Mouse (Mus musculus) liver, embryonic 14.5 days (tissue): ENCODE measurements at regions not wholly inside any gene's neighbourhood (a gene's known extent, or its start where the extent isn't known, plus 50 kb on each side); places are given as distances from the start of the nearest gene placed in this dataset.
"Not testable (repeated sequence)": the region's sequence is repeated elsewhere in the genome, so short reads cannot be mapped to it uniquely, and the experiment has no call there.

Experiments used
- CTCF ChIP-seq: IDR thresholded peaks from 2 replicates; pipeline ENCODE4 v1.5.1; 2016; ENCODE audit warnings: antibody characterized with exemption, low read depth, control low read depth
- EP300 ChIP-seq: IDR thresholded peaks from 2 replicates; pipeline ENCODE4 v1.6.1; 2016; ENCODE audit warnings: antibody characterized with exemption, low read depth

DNA sequence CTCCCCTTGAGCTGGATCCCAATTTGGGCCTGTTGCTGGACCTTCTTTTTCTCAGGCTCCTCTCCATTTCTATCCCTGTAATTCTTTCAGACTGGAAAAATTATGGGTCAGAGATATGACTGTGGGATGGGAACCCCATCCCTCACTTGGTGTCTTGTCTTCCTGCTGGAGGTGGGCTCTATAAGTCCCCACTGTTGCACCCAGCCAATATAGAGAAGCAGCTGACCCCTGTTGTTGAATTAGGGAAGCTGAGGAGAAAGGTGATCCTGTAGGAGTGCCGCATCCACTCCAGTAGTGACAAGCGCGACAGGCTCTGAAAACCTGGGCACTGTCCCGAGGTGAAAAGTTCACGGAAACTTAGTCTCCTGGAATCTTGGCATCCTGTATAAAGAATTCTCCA lies 81.7 kb upstream of the Kcnj3 start:
- not testable (repeated sequence) for TF ChIP-seq CTCF, EP300
